Mouse (Mus musculus) neutrophil, adult 65 days (primary cell): ENCODE data around the gene Tipin. TPM values are rescaled to one million over a fixed set of nuclear protein-coding genes. Genes with fewer than 3 reads are reported as not detected.

Source experiments
- total RNA-seq: library from RNA; stranded (reverse); gene quantifications from 2 replicates; pipeline ENCODE4 v1.2.4, GENCODE M21; 2023

Gene Tipin
- 19.9 and 29.5 TPM in 2 replicates for total RNA-seq

GRCm38 (mm10) chr9:64281105-64281780 lies at the start of gene Tipin:
Gene Tipin, plus strand, starts transcription at chr9:64281581.

DNA sequence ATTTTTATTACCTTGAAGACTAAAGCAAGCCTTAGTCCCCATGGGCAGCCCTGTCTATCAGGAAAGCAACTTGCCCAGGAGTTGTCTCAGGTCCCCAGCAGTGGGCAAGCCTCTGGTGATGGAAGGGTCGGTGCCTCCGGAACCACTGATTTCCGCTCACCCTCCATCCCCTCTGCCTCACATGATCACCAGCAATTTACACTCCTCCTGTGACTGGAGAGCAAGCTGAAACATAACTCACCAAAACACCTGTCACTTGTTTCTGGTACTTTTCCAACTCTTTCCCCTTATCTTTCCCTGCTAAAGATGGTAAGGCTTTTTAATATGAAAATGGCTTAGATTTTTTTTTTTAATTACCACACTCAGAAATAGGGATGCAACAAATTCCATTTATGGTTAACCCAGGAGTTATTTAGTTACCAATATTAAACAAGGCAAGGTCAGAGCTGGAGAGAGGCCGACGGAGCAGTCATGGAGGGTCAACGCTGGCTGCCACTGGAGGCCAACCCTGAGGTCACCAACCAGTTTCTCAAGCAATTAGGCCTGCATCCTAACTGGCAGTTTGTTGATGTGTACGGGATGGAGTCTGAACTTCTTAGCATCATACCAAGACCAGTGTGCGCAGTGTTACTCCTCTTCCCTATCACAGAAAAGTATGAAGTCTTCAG lies 46.5 kb upstream of the Tipin start, which contains the start of gene Uchl4:
Gene Uchl4, plus strand, starts transcription at position 434 of the 668 bp plus-strand sequence.

GRCm38 (mm10) chr9:64253021-64253904 lies 28.1 kb upstream of the Tipin start, which contains the start of gene Map2k1:
Gene Map2k1, minus strand, starts transcription at chr9:64253631.

GRCm38 (mm10) chr9:64341254-64341566 lies 59.8 kb downstream of the Tipin start, which contains the start of gene Dis3l:
Gene Dis3l, minus strand, starts transcription at chr9:64341288.

Other genes starting within 250 kb of the Tipin start
- not detected in 2 replicates for gene Lctl, start 164.4 kb upstream of the Tipin start, total RNA-seq
- gene Zwilch, start 108.5 kb upstream of the Tipin start, total RNA-seq = 10.8 and 25.1 TPM in 2 replicates
- 482 and 543 TPM in 2 replicates for gene Rpl4, start 108.2 kb upstream of the Tipin start, total RNA-seq
- 24.3 and 31.0 TPM in 2 replicates for gene Snapc5, start 102.3 kb upstream of the Tipin start, total RNA-seq
- 0.50 and 1.1 TPM in 2 replicates for gene Uchl4, start 46.4 kb upstream of the Tipin start, total RNA-seq
- 71.7 and 86.4 TPM in 2 replicates for gene Map2k1, start 27.9 kb upstream of the Tipin start, total RNA-seq
- 9.5 and 11.7 TPM in 2 replicates for gene Dis3l, start 59.7 kb downstream of the Tipin start, total RNA-seq
- gene Megf11, start 104.0 kb downstream of the Tipin start, total RNA-seq = not detected in 2 replicates